Mouse (Mus musculus) embryo, embryonic 9.5 days (tissue): ENCODE results near the gene Gm3020.
"Not testable (repeated sequence)": the region's sequence is repeated elsewhere in the genome, so short reads cannot be mapped to it uniquely, and the experiment has no call there.

Experiments
- DNase-seq: peaks from one replicate; pipeline ENCODE4 v3.0.0-alpha.2; 2017; ENCODE audit errors: extremely low spot score

Gene Gm3020

DNA sequence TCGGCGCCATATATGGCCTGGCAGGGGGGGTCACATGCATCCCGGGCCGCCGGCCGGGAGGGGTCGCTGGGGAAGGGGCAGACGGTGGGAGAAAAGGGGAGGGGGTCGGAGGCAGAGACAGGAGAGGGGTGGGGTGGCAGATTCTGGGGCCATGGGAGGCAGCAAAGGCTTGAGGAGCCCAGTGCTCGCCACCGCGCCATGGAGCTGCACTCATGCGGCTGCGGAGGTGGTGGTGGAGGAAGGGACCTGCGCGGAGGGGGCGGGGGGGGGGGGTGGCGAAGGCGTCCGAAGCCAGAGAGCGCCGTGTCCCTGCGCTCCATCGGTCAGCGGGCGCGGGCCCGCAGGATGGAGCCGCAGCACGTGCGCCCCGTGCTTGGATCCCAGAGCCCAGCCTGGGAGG, at the start of gene Gm3020:
Gene Gm3020, plus strand, starts transcription at position 301 of the 400 bp plus-strand sequence.
- DNase-seq: not testable (repeated sequence)

DNA sequence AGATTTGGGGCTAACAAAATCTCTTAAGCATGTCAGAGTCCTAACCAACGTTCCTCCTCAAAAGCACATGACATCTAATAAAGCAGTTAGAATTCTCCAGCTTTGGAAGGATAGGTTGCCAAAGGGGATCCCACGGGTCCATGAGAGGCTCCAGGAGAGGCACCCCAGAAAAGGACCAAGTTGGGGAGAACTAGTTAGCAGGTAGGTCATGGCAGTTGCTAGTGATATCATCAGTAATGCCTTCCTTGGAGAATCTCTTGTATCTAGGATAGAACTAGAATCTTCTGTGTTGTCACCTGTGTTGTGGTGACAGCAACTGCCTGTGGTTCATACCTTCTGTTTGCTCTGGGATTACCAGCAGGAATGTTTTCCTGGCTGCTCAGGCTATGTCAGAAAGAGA, 17.6 kb upstream of the Gm3020 start, which contains the start of gene Gm3012:
Gene Gm3012, plus strand, starts transcription at position 301 of the 400 bp plus-strand sequence.
- DNase-seq: not testable (repeated sequence)

DNA sequence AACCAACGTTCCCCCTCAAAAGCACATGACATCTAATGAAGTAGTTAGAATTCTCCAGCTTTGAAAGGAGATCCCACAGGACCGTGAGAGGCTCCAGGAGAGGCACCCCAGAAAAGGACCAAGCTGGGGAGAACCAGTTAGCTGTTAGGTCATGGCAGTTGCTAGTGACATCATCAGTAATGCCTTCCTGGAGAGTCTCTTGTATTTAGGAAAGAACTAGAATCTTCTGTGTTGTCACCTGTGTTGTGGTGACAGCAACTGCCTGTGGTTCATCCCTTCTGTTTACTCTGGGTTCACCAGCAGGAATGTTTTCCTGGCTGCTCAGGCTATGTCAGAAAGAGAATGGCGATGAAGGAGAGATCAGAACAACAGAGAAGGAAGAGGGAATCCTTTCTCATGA, 36.7 kb downstream of the Gm3020 start, which contains the start of gene Gm3043:
Gene Gm3043, plus strand, starts transcription at position 301 of the 400 bp plus-strand sequence.
- not testable (repeated sequence) for DNase-seq
